Comparison of ENCODE assay signal across 16 mouse cellular contexts in the genomic region with DNA sequence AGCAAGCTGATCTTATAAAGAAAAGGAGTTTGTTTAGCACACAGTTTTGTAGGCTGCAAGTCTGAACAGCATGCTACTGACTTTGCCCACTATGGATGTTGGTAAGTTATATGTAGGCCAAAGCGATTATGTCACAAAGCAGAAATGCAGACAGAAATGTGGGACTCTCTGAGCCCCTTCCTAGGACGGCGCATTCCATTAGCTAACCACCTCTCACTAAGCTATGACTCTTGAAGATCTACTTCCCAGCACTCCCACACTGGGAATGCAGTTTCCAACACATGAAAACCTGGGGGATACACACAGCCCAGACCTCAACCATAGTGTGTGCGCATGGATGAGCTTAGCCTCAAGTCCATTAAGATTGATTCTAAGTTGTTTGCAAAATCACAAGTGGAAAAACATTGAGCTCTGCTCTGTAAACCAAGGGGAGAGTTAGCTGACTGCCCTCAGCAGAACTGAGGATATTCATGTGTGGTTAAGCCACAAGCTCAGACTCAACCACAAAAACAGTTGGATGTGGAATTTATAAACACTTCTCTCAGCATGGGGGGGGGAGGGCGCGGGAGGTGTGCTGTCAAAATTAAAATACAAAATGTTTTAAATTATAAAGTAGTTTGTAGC.
"Had no signal": no experiment of that assay in that cellular context is flagged by ENCODE, and none has a peak within 500 bp of the region (broad histone marks: within the 10 kb centered on the region; RNA-seq: fewer than 3 reads in every experiment).

No protein-coding gene starts in this region.

- H3K27me3 ChIP-seq: kidney, embryonic 15.5 days; limb, embryonic 12.5 days; midbrain, embryonic 15.5 days; neural tube, embryonic 13.5 days had no signal

- H3K4me3 ChIP-seq: kidney, embryonic 15.5 days; limb, embryonic 12.5 days; midbrain, embryonic 10.5 days; midbrain, embryonic 15.5 days; neural tube, embryonic 13.5 days had no signal

- H3K9me3 ChIP-seq: kidney, embryonic 15.5 days; limb, embryonic 12.5 days; midbrain, embryonic 10.5 days; midbrain, embryonic 15.5 days; neural tube, embryonic 13.5 days had no signal

- H3K4me1 ChIP-seq: midbrain, embryonic 10.5 days; midbrain, embryonic 15.5 days had no signal

- DNase-seq: kidney, adult 2 months; kidney, postnatal 14 days; layer of hippocampus, adult 9-11 months; layer of hippocampus, postnatal 36 days; liver; lung, adult 18-20 months; retina, postnatal 1 day; right cerebral cortex, postnatal 14 days; thymus, postnatal 14 days had no signal

- H3K9ac ChIP-seq: kidney, embryonic 15.5 days; limb, embryonic 12.5 days; liver, embryonic 14.5 days; midbrain, embryonic 15.5 days; neural tube, embryonic 13.5 days had no signal

- ATAC-seq: midbrain, embryonic 15.5 days had no signal

- H3K27ac ChIP-seq: kidney, embryonic 15.5 days; limb, embryonic 12.5 days; liver, embryonic 14.5 days; midbrain, embryonic 10.5 days; midbrain, embryonic 15.5 days; neural tube, embryonic 13.5 days; stomach, postnatal 0 days had no signal

- H3K36me3 ChIP-seq: kidney, embryonic 15.5 days; limb, embryonic 12.5 days; midbrain, embryonic 10.5 days; midbrain, embryonic 15.5 days; neural tube, embryonic 13.5 days had no signal

- H3K4me2 ChIP-seq: kidney, embryonic 15.5 days; limb, embryonic 12.5 days; midbrain, embryonic 15.5 days; neural tube, embryonic 13.5 days had no signal
